Mouse (Mus musculus) brown adipose tissue, adult 24 weeks (tissue): ENCODE measurements around the gene Olfr193. TPM values are rescaled to one million over a fixed set of nuclear protein-coding genes. Genes with fewer than 3 reads are reported as not detected.
"Not testable (repeated sequence)": the region's sequence is repeated elsewhere in the genome, so short reads cannot be mapped to it uniquely, and the experiment has no call there.

Experiments used
- H3K27ac ChIP-seq: fragments of 200-500 bp; replicated peaks from 2 replicates; pipeline ENCODE4 v1.5.1; 2012; ENCODE audit warnings: low read depth, mild to moderate bottlenecking, low read length
- H3K4me1 ChIP-seq: fragments of 200-500 bp; 2 replicates; pipeline ENCODE4 v1.6.1; 2012; ENCODE audit warnings: low read length, mixed read lengths; ENCODE audit not compliant: control insufficient read depth, insufficient read depth, insufficient read length
- H3K4me3 ChIP-seq: fragments of 200-500 bp; 2 replicates; pipeline ENCODE4 v1.5.1; 2012; ENCODE audit warnings: low read depth, mild to moderate bottlenecking, low read length, moderate library complexity; ENCODE audit not compliant: insufficient read depth
- polyA plus RNA-seq: library from polyadenylated mRNA; stranded (reverse); fragments of >200 nt; gene quantifications from 2 replicates; pipeline ENCODE4 v1.2.4, GENCODE M21; 2012; ENCODE audit not compliant: missing spikeins, insufficient read depth, insufficient read length

Olfr193 gene
- not detected in 2 replicates for polyA plus RNA-seq

DNA sequence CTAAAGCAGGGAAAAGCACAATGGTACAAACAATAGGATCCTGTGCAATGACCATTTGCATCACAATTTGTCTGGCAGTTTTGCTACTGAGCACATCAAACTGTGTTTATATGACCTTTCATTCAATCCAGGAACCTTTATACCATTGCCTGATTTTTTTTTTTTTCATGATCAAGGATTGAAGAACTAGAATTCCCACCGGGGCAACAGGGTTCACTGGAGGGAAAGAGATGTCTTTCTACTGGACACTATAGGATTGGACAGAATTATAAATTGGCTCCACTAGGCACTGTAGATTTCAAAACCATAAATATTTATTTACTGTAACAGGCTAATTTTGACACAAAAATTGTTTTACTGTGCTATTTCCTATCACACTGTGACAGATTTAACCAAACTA is at the start of gene Olfr193:
Olfr193 (minus strand) TSS at position 101 of the 400 bp plus-strand sequence.
- Histone ChIP-seq H3K4me1 (no peaks in the 10 kb centered on the region), H3K4me3 (no peak within 1 kb of the TSS), H3K27ac (no peak within 1 kb of the TSS)

GRCm38 (mm10) chr16:59151996-59152395 is 40.3 kb upstream of the Olfr193 start:
- Histone ChIP-seq H3K4me3 (no peak overlapping the region), H3K27ac (no peak overlapping the region), H3K4me1 (no peaks in the 10 kb centered on the region)

DNA sequence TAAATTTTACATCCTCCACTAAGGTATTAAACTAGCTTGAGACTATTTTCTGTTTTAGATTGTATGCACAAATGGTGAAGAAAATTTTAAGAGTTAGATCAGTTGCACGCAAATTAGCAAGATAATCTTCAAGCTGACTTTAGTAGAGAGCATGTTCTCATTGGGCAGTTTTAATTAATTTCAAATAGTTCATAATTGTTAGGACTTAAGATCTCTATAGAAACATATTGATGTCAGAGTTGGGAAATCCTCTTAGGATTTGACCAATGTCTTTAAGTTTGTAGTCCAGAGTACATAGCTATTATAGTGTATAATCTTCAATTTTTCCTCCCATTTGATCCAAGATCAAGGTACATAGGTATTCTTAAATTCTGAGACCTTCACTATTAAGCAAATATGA is 35.1 kb upstream of the Olfr193 start, which contains the start of gene Olfr195:
Olfr195 (plus strand) TSS at position 301 of the 400 bp plus-strand sequence.
- H3K4me3 ChIP-seq, result no peak within 1 kb of the TSS
- no peak within 1 kb of the TSS for H3K27ac ChIP-seq
- no peaks in the 10 kb centered on the region for H3K4me1 ChIP-seq

- Histone ChIP-seq H3K4me3 (no peak overlapping the region), H3K27ac (no peak overlapping the region), H3K4me1 (no peaks in the 10 kb centered on the region)
These were observed 29.4 kb upstream of the Olfr193 start for GRCm38 (mm10) chr16:59141105-59141504.

DNA sequence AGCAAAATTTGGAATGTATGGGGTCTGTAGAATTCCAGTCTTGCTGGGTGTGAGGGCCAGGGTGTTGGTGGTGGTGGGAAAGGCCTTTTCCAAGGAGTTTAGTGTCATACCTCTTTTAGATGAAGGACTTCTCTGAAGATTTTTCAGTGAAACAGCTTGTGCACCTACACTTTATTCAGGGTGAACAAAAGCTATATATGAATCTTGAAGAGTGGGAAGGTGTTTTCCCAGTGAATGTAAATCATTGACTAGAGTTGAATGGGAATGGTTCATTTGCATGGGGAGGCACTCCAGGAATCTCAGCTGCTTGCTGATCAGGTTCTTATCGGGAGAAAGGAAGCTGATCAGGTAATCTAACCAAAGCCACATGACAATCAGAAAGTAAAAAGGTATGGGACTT is 19.1 kb upstream of the Olfr193 start:
- no peak overlapping the region for H3K27ac ChIP-seq
- no peaks in the 10 kb centered on the region for H3K4me1 ChIP-seq
- H3K4me3 ChIP-seq, result no peak overlapping the region

DNA sequence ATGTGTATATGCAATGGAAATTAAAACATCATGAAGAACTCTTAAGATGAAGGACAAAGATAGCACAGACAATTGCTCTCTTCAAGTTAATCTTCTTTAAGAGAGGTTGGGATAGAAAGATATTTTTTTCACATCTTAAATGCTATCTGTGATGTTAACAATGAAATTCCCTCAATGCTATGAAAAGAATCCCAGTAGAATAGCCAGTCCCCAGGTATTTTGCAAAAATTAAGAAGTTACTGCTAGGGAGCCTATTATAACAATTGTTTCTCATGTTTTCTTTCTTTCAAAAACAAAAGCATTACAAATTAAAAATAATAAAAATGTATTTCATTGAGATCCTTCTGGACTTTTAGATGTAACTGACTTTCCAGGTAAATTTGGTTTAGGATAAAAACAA is 9.3 kb upstream of the Olfr193 start, which contains the start of gene Olfr194:
Olfr194 (minus strand) TSS at position 101 of the 400 bp plus-strand sequence.
- no peaks in the 10 kb centered on the region for H3K4me1 ChIP-seq
- H3K27ac ChIP-seq, result no peak within 1 kb of the TSS
- no peak within 1 kb of the TSS for H3K4me3 ChIP-seq

GRCm38 (mm10) chr16:59108522-59108921 is 3.2 kb downstream of the Olfr193 start:
- H3K27ac ChIP-seq, H3K4me3 ChIP-seq, H3K4me1 ChIP-seq: not testable (repeated sequence)

GRCm38 (mm10) chr16:59105312-59105711 is 6.4 kb downstream of the Olfr193 start:
- H3K27ac ChIP-seq, result no peak overlapping the region
- no peaks in the 10 kb centered on the region for H3K4me1 ChIP-seq
- no peak overlapping the region for H3K4me3 ChIP-seq

DNA sequence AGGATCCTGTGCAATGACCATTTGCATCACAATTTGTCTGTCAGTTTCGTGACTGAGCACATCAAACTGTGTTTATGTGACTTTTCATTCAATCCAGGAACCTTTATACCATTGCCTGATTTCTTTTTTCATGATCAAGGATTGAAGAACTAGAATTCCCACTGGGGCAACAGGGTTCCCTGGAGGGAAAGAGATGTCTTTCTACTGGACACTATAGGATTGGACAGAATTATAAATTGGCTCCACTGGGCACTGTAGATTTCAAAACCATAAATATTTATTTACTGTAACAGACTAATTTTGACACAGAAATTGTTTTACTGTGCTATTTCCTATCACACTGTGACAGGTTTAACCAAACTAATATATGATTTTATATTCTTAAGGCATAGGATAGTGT is 22.0 kb downstream of the Olfr193 start, which contains the start of gene Olfr191:
Olfr191 (minus strand) TSS at position 101 of the 400 bp plus-strand sequence.
- not testable (repeated sequence) for H3K4me3 ChIP-seq, H3K27ac ChIP-seq, H3K4me1 ChIP-seq

- not testable (repeated sequence) for H3K4me3 ChIP-seq, H3K4me1 ChIP-seq, H3K27ac ChIP-seq
These were observed 30.6 kb downstream of the Olfr193 start for GRCm38 (mm10) chr16:59081113-59081512.

DNA sequence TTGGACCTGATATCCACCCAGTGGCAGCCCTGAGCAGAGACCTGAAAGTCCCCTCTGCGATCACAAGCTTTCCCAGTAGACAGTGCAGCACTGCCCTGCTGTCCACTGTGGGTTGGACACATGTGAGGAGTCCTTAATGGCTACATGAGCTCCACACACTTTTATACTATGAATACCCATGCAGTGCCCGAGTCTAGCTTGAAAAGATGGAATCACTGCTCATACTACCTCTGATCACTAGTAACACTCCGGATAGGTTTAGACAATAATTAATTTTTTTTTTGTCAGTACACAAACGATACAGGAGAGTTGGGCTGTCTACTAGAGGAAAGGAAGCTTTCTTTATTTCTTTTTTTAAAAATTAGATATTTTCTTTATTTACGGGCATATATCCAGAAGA is 33.8 kb downstream of the Olfr193 start, which contains the start of gene Olfr190:
Olfr190 (minus strand) TSS at position 101 of the 400 bp plus-strand sequence.
- Histone ChIP-seq H3K27ac (no peak within 1 kb of the TSS), H3K4me1 (no peaks in the 10 kb centered on the region), H3K4me3 (no peak within 1 kb of the TSS)

DNA sequence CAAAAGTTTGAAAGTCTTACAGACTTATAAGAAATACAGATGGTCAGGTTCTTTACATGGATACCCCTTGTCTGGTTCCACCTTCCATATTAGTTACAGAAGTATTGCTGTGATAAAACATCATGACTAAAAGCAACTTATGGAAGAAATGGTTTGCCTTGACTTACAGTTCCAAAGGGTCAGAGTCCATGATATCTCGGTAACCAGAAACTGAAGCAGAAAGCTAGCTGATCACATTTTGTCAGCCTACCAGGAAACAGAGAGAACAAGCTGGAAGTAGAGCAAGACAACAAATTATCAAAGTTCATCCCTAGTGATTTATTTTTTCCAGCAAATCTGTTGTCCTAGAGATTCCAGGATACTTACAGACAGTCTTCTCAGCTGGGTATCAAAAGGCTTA is 38.2 kb downstream of the Olfr193 start:
- H3K4me3 ChIP-seq, result no peak overlapping the region
- H3K4me1 ChIP-seq, result no peaks in the 10 kb centered on the region
- H3K27ac ChIP-seq, result no peak overlapping the region

DNA sequence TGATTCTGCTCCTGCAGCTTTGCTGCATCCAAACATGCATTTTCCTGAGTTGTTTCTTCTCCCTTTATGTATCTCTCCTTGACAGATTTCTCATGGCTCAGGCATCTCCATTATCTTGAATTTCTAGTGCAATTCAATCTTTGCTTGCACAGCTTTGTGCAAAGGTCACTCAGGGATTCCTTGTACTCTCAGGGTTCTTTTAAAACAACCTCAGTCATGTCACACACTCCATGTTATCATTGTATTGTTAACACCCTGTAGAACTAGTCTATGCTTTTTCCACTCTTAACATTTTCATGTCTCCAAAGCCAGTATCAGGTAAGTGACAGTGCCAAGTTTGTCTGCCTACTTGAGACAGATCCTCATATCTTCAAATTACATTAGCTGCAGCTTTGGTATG is 39.9 kb downstream of the Olfr193 start:
- Histone ChIP-seq H3K4me1 (no peaks in the 10 kb centered on the region), H3K27ac (no peak overlapping the region), H3K4me3 (no peak overlapping the region)

GRCm38 (mm10) chr16:59062411-59062810 is 49.3 kb downstream of the Olfr193 start:
- H3K4me1 ChIP-seq, H3K27ac ChIP-seq, H3K4me3 ChIP-seq: not testable (repeated sequence)
